Mouse (Mus musculus): ENCODE measurements around the gene Nup50.

- TF ChIP-seq CTCF (IDR thresholded peaks at IDR 0.05; ENCODE audit: low read depth, low read length) (no peak), GATA2 (IDR thresholded peaks at IDR 0.05; ENCODE audit: borderline replicate concordance, low read depth, low read length) (no peak)
These were observed 41.6 kb downstream of the Nup50 start for GRCm38 (mm10) chr15:84964771-84965170.

Measured in G1E (cell line).